Mouse (Mus musculus) cerebellum, adult 2 months (tissue): ENCODE measurements at regions not wholly inside any gene's neighbourhood (a gene's known extent, or its start where the extent isn't known, plus 50 kb on each side); places are given as distances from the start of the nearest gene placed in this dataset.

Experiments
- DNase-seq, 2 experiments: peaks; one replicate each; pipeline ENCODE4 v3.0.0; 2021
- H3K27ac ChIP-seq: fragments of 200-500 bp; 2 replicates; pipeline ENCODE4 v1.5.1; 2012; ENCODE audit warnings: low read length, control low read depth, inconsistent platforms; ENCODE audit not compliant: insufficient read depth
- H3K27me3 ChIP-seq: fragments of 200-500 bp; 2 replicates; pipeline ENCODE4 v1.6.1; 2012; ENCODE audit warnings: inconsistent platforms, mild to moderate bottlenecking, low read length, moderate library complexity; ENCODE audit not compliant: control insufficient read depth, insufficient read depth
- H3K4me1 ChIP-seq: fragments of 200-500 bp; 2 replicates; pipeline ENCODE4 v1.6.1; 2011; ENCODE audit warnings: low read length; ENCODE audit not compliant: control insufficient read depth, insufficient read depth
- H3K4me3 ChIP-seq: fragments of 200-500 bp; replicated peaks from 2 replicates; pipeline ENCODE3; 2011; ENCODE audit warnings: mild to moderate bottlenecking, low read depth, low read length, control low read depth; ENCODE audit not compliant: insufficient read depth
- CTCF ChIP-seq: fragments of 200-500 bp; IDR thresholded peaks from 2 replicates; pipeline ENCODE4 v1.5.1; 2011; ENCODE audit warnings: low read depth, mild to moderate bottlenecking, control low read depth, low read length, moderate library complexity, borderline replicate concordance; ENCODE audit not compliant: insufficient read depth
- POLR2A ChIP-seq: fragments of 200-500 bp; IDR thresholded peaks from 2 replicates; pipeline ENCODE4 v1.6.1; 2011; ENCODE audit warnings: low read length, control low read depth, borderline replicate concordance; ENCODE audit not compliant: insufficient read depth
- WGBS: fragments of 180-500 bp; shearing (Covaris S2); methylation state at CpG from one replicate; pipeline ENCODE4 v1.1.7; 2018; 5-methylcytosine and 5-hydroxymethylcytosine counted together

DNA sequence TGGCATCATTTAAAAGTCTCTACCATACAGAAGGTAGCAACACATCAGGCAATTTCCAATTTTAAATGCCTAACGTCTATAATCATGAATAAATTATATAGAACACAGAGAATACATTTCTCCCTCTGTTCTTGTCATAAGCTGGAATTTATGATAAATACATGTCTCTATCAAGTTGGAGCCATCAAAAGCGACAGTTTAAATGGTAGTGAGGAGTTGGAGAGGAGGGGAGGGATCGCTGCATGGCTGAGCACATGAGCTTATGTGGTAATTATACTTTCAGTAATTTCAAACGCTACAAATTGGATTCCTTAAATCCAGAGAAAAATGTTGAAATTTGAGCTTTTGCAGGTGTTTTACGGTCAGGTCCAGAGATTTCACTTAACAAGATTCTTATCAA is 267.2 kb downstream of the Nup35 start:
- H3K4me3 ChIP-seq, result no peak overlapping the region
- no peak for DNase-seq
- no peak overlapping the region for H3K27ac ChIP-seq
- no peaks in the 10 kb centered on the region for H3K27me3 ChIP-seq
- no peaks in the 10 kb centered on the region for H3K4me1 ChIP-seq
- TF ChIP-seq CTCF, result no peak
- no peak for TF ChIP-seq POLR2A
- 91% methylated on average over 5 of the region's 5 CpGs for WGBS

GRCm38 (mm10) chr2:80902050-80902449 is 285.0 kb downstream of the Nup35 start:
- Histone ChIP-seq H3K4me1 (no peaks in the 10 kb centered on the region), H3K27ac (no peak overlapping the region)
- 10% methylated on average over 3 of the region's 3 CpGs for WGBS

GRCm38 (mm10) chr2:80913478-80913877 is 296.4 kb downstream of the Nup35 start:
- Histone ChIP-seq H3K4me3 (no peak overlapping the region), H3K4me1 (no peaks in the 10 kb centered on the region), H3K27me3 (no peaks in the 10 kb centered on the region), H3K27ac (no peak overlapping the region)
- WGBS, result 98% methylated on average over 2 of the region's 2 CpGs
- DNase-seq, result no peak
- no peak for TF ChIP-seq CTCF
- TF ChIP-seq POLR2A, result no peak

More at GRCm38 (mm10) chr2:80902050-80902449, 285.0 kb downstream of the Nup35 start:
- no peak for DNase-seq
- TF ChIP-seq CTCF, result no peak
- TF ChIP-seq POLR2A, result no peak
- Histone ChIP-seq H3K4me3 (no peak overlapping the region), H3K27me3 (no peaks in the 10 kb centered on the region)

DNA sequence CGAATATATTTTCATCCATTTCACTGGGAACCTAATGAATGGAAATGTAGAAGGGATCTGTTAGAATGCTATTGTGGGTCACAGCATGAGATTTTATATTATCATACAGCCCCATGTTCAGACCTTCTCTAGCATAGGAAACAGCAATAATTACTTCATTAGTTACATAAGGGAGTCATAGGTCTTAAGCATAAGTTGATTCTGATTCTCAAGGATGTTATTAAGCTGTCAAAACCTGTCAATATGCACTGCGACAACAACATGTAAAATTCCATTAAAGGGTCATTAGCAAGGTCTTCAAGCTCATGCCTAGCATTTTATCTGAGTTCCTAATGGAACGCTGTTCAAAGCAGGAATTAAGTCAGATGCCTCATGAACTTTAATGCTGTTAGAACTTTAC is 328.5 kb downstream of the Nup35 start:
- H3K27ac ChIP-seq, result no peak overlapping the region
- no peak for TF ChIP-seq POLR2A
- TF ChIP-seq CTCF, result no peak
- no peak for DNase-seq
- no peaks in the 10 kb centered on the region for H3K4me1 ChIP-seq
- 85% methylated on average over 3 of the region's 3 CpGs for WGBS
- no peaks in the 10 kb centered on the region for H3K27me3 ChIP-seq
- H3K4me3 ChIP-seq, result no peak overlapping the region

GRCm38 (mm10) chr2:80966766-80967165 is 349.7 kb downstream of the Nup35 start:
- no peak for DNase-seq
- Histone ChIP-seq H3K27ac (no peak overlapping the region), H3K27me3 (no peaks in the 10 kb centered on the region), H3K4me3 (no peak overlapping the region), H3K4me1 (no peaks in the 10 kb centered on the region; the same call in 1 of the 2 replicates)
- TF ChIP-seq CTCF, result no peak
- TF ChIP-seq POLR2A, result no peak
- 93% methylated on average over 5 of the region's 5 CpGs for WGBS

DNA sequence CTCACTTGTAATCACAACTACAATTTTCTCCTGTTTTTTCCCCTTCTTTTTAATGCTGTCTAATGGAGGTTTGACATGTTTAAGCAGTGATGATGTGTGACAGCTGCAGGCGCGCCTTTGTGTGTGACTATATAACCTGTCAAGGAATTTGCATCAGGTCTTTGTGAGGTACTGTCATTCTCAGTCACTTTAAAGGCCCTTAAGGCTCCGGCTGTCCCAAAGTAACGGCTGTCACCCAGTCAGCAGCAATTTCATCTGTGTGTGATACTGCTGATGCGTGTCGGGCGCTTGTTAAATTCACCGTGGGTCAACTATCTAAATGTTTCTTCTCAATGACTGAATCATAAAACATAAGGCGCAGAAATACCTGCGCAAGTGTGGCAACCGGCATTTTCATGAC is 350.2 kb downstream of the Nup35 start:
- Histone ChIP-seq H3K4me3 (no peak overlapping the region), H3K4me1 (no peaks in the 10 kb centered on the region; the same call in 1 of the 2 replicates), H3K27me3 (no peaks in the 10 kb centered on the region), H3K27ac (no peak overlapping the region)
- DNase-seq, result no peak
- TF ChIP-seq POLR2A (no peak), CTCF (no peak)
- WGBS, result 68% methylated on average over 11 of the region's 11 CpGs

- no peak overlapping the region for H3K27ac ChIP-seq
- DNase-seq, result peak; percentile 4 to 5
- H3K4me3 ChIP-seq, result no peak overlapping the region
- H3K27me3 ChIP-seq, result no peaks in the 10 kb centered on the region
- TF ChIP-seq CTCF (no peak), POLR2A (no peak)
- H3K4me1 ChIP-seq, result no peaks in the 10 kb centered on the region; the same call in 1 of the 2 replicates
- WGBS, result 20% methylated on average over 5 of the region's 5 CpGs
Observed at GRCm38 (mm10) chr2:80969354-80969753, 352.3 kb downstream of the Nup35 start.

DNA sequence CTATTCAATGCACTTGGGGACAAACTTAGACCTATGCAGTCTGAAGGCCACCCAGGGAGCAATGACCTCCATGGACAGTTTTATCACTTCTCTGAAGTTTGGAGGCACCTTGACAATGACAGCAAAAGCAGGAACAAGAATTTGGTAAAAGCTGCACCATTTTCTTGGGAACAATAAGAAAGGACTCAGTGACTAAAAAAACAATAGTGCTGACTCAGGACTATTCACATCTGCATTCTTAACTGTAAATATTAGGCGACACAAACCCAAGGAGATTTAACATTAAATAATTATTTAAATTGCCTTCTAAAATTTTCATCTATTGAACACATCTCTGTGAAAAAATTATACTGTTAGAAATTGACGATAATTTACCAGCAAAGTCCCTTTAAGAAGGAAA is 356.2 kb downstream of the Nup35 start:
- no peaks in the 10 kb centered on the region; the same call in 1 of the 2 replicates for H3K4me1 ChIP-seq
- no peak overlapping the region for H3K4me3 ChIP-seq
- TF ChIP-seq CTCF (no peak), POLR2A (no peak)
- no peaks in the 10 kb centered on the region for H3K27me3 ChIP-seq
- DNase-seq, result no peak
- no peak overlapping the region for H3K27ac ChIP-seq
- 89% methylated on average over 2 of the region's 2 CpGs for WGBS
